Mouse (Mus musculus) lung, postnatal 25 days (tissue): ENCODE results near the gene Mycl.
"Not testable (repeated sequence)": the region's sequence is repeated elsewhere in the genome, so short reads cannot be mapped to it uniquely, and the experiment has no call there.

Source experiments
- DNase-seq: peaks from one replicate; pipeline ENCODE4 v3.0.0; 2022; ENCODE audit warnings: low spot score

The Mycl gene

DNA sequence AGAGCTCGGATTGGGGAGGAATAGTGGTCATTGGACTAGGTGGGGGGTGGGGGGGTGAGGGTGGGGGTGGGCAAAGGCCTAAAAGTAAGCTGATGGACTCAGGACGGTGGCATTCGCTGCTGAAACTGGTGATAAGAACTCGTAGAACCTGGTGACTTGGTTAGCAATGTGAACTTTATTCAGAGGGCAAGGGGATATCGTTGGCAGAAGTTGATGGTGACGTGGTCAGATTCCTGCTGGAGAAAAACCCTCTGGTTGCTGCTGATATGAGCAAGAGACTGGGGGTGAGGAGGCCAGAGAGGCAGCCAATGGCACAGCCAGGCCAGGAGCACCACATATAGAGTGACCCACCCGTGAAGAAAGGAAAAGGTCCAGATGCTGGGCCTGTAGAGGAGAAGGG is 14.2 kb upstream of the Mycl start:
- DNase-seq = no peak

DNA sequence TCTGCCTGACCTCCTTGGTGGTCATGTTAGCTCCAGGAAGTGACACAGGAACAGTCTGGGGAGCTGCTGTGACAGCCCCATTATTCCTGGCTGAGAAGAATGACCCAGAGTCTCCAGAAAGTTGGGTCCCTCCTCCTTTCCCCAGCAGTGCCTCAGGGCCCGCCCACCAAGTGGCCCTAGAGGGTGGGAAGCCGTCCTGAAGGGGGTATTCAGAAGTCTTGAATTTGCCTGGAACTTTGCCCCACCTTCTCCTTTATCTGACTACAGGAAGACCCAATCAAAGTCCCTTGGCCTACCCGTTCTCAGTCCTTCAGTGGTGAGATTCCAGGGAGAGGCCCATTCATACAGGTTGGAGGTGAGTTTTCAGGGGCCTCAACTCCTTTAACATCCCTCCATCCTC is 13.5 kb upstream of the Mycl start:
- no peak for DNase-seq

DNA sequence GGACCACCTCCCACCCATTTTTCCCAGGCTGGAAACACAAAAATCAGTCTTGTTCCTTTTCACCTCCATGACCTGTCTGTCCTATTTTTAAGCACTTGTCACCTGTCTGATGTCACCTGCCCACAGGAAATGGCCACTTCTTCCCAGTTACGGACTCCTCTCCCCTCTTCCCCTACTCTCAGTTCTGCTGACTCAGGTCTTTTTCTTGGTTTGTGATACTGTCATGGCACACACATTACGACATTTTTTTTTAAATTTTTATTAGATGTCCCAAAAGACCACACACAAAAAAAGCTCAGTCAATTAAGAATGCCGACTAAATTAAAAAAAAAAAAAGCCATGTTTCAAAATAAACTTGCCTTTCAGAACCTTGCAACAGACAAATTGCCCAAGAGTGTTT is 12.9 kb upstream of the Mycl start:
- no peak for DNase-seq

DNA sequence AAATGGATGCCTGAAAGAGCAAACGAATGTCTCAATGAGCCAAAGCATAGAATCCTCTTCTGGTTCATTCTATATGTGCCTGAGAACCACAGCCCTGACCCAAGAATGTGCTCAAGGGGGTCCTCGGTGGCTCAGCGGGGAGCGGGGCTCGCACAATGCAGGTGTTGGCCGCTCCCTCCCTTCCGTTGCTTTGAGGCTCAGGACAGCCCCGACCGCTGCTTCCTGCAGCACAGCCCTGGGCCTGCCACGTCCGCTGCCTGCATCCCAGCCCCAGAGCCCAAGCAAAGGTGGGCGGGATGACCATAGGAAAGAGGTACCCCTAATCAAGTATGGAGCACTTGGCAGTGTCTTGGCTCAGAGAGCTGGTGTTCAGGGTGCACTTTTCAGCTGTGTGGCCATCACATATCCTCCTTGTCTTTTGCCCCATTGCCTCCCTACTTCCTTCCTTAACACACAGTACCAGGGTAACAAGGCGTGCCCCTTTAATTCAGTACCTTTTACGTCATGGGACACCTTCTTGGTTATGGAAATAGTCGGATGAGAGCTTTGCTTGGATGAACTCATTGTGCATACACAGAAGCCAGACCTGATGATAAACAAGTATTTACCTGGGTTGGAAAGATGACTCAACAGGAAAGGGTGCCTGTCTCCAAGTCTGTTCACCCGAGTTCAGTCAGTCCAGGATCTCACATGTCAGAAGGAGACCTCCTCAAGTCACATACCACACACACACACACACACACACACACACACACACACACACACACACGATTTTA is 11.8 kb upstream of the Mycl start:
- no peak for DNase-seq

DNA sequence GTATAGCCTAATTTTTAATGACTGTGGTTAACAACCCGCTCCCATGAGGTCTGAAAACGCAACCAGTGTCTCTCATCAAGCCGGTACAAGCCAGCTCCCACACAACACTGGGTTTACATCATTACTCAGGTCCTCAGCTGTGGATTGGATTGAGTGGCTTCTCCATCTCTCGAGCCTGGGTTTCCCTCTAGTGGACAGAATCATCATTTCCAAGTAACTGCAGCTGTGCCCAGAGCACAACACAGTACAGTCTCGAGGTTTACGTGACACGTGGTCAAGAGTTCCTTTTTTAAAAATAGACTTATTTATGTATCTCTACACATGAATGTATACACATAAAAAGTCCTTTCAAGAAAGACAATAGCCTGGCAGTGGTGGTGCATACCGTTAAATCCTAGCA is 10.3 kb upstream of the Mycl start:
- peak; percentile 79 for DNase-seq

DNA sequence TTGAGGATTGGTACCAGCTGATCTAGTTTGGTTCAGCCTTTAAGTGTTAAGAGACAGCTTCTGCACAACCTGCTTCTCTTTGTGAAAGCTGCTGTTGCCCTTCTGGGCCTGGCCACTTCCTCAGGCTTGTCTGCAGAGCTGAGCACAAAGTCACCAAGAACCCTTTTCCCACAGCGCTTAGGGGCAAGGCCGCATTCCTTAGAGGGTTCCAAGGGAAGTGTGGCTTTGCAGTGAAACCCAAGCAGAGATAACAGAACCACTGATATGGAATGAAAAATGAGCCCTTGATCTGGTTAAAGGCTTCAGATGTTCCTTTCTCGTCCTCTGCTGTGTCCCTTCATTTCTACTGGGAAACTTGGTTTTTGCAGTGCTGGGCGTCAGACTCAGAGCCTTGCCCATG is 8.0 kb upstream of the Mycl start:
- no peak for DNase-seq

DNA sequence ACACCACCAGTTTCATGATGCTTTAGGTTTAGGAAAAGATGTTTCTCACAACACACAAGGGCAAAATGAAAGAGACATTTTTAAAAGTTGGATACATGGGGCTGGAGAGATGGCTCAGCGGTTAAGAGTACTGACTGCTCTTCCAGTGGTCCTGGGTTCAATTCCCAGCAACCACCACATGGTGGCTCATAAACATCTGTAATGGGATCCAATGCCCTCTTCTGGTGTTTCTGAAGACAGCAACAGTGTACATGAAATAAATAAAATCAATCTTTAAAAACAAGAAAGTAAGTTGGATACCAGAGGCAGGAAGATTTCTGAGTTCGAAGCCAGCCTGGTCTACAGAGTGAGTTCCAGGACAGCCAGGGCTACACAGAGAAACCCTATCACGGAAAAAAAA is 7.4 kb upstream of the Mycl start:
- DNase-seq = not testable (repeated sequence)

DNA sequence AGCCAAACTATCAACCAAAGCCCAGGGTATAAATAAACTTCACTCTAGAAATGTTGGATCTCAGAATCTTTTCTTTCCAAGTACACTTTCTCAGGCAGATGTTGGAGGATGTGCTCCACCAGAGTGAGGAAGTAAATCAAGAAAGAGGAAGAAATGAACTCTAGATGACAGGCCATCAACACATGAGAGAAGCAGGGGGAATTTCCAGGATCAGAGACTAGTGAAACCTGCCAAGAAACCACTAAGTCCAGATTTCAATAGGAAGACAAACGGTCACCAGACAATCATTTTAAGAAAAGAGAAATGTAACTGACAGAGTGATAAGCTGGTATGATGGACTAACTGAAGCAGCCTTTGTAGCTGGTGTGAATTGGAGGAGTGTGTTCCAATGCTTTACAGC is 4.3 kb upstream of the Mycl start:
- DNase-seq = no peak

DNA sequence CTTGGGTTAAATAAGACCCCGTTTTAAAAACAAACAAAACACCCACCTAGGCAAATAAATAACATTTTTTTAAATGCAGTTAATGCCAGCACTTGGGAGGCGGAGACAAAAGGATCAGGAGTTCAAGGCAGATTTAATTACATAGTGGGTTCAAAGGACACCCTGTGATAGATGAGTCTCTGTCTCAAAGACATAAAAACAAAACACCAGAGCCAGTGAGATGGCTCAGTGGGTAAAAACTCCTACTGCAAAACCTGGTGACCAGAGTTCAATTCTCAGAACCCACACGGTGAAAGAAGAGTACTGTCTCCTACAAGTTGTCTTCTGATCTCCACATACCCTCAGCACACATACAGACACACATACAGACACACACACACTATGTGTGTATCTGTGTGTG is 3.2 kb upstream of the Mycl start:
- DNase-seq = no peak

DNA sequence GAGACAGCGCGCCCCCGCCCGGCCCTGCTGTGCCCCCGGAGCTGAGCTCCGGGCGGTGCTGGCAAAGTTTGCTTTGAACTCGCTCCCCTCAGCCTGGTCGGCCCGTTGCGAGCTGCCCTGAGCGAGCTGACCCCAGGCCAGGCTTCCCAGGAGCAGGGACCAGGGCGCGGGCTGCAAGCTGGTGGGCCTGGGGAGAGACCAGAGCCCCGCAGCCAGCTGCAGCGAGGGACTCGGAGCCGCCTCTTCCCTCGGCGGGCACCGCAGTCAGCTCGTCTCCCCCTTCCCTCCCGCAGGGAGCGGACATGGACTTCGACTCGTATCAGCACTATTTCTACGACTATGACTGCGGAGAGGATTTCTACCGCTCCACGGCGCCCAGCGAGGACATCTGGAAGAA is 767 bp downstream of the Mycl start:
- DNase-seq = no peak

DNA sequence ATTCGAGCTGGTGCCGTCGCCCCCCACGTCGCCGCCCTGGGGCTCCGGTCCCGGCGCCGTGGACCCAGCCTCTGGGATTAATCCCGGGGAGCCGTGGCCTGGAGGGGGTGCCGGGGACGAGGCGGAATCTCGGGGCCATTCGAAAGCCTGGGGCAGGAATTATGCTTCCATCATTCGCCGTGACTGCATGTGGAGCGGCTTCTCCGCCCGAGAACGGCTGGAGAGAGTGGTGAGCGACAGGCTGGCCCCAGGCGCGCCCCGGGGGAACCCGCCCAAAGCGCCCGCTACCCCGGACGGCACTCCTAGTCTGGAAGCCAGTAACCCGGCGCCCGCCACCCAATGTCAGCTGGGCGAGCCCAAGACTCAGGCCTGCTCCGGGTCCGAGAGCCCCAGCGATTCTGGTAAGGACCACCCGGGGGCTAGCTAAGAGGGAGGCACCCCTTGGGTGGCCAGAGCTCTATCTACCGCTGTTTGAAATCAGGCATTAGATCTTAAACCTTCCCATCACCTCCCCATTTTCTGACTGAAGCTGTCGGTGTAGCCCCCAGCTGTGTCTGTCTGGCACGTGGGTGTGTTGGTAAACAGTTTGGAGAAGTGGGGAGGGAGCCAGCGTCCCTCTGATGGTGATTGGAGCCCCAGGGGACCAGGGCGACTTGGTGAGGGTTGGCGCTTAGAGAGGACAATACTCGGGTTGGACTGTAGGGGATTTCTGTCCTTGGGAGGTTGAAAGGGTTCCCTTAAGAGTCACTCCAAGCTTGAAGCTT is 1.3 kb downstream of the Mycl start:
- DNase-seq = peak; percentile 29

DNA sequence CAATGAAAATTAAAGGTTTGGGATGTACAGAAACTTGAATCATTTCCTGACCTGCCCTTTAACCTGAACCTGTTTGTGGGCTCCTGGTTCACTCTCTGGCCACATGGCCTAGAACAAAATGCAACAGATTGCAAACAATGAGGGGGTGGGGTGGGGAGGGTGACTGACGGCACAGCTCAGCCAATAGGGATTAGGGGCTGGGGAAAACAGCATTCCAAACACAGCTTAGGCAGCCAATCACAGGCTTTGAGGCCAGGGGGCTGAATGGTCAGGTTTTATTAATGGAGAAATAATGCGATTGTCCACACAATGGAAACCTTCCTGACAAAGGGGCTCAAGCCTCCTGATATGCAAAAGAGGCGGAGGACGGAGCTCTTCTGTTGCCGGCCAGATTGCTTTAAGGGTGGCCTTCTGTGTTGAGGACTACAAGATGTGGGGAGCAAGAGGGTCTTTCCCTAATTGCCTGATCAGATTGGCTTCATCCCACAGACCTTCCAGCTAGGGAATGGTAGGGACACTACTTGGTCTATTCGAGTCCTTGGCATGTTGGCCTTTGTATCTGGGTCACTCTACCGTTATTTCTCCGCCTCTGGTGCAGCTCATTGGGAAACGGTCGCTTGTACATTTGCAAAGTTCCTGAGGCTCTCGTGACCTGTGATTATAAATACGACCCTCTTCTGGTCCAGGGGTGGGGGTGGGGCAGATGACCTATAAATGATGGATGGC is 3.2 kb downstream of the Mycl start:
- DNase-seq = no peak

DNA sequence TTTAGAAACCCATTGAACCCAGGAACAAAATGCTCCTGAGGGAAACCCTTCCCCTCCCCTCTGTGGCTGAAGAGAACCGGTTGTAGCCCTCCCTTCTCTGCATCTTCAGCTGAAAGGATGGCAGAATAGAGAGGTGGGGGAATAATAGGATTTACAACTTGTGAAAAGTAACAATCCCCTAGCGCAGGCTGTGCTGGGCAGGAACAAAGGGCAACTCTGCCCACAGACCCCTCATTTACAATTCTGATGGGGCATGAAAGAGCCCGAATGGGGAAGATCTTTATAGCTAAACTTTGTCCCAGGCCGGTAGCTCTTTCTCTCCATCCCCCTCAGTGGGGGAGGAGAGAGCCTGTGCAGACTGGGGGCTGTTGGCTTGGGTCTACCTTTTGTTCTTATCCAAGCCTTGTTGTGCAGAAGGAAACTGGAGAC is 3.8 kb downstream of the Mycl start:
- DNase-seq = no peak

DNA sequence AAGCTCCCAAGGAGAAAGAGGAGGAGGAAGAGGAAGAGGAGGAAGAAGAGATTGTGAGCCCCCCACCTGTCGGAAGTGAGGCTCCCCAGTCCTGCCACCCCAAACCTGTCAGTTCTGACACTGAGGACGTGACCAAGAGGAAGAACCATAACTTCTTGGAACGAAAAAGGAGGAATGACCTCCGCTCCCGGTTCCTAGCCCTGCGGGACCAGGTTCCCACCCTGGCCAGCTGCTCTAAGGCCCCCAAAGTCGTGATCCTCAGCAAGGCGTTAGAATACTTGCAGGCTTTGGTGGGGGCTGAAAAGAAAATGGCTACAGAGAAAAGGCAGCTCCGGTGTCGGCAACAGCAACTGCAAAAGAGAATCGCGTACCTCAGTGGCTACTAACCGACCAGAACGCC is 4.7 kb downstream of the Mycl start:
- no peak for DNase-seq

DNA sequence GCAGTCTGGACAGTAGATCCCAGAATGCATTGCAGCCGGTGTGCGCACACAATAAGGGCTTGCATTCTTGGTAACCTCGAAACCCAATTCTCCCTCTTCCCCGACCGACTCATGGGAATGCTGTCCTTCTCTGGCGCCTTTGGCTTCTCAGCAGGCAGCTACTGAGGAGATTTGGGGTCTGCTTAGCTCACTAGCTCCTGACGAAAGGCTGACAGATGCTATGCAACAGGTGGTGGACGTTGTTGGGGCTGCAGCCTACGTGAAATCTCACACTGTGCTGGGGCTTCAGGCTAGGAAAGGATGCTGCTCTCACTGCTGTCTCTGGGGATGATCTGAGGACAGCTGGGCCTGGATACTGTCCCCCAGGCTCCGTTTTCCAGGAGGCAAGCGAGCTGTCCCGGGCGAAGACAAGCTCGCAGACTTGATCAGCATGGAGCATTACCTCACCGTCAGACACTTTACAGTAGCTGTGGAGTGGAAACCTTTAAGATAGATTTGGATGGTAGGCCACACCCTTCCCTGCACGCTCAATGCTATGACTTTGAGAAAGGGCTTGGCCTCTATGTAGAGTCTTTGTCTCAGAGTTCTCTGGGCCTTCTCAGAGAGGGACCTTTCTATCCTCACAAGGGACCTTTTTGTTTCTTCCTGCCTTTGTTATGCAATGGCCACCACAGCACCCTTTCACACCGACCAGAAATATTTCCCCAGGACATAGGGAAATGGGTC is 5.3 kb downstream of the Mycl start:
- DNase-seq = no peak

DNA sequence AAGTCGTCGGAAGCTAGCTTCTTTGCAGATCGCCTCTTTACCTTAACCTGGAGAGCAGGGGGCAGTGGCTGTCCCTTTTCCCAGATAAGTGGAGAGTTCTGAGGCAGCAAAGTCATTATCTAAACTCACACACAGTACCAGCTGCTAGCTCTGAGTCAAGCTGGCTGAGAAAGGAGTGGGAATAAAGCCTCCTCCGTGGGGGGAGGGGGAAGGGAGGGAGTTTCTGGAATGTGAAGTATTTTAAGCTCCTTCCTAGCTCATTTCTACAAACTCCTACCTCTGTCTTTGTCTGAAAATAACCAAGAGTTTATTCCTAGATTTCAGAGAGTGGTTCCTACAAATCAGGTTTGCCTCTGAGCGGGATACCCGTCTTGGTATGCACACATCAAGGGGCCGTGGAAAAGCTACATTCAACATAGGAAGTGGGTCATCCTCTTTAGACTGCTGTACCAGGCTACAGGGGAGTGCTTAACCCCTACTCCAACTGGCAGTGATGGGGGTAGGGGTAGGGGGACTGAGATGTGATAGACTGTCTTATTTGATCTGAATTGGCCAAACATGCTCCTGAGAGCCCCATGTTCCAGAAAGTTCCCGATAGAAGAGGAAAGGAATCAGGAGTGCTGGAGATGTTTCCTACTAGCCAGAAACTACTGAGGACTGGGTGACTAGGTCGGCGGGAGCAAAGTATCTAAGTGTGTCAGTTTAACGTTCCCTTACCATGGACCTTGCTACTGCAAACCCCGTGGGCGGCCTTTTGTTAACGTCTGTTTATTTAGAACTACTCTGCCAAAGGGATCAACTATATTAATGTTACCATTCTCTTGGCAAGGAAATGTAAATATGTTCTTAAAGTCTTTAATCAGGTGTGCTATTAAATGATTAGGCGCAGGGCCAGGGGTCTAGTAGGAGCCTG is 9.9 kb downstream of the Mycl start:
- DNase-seq = peak; percentile 40

DNA sequence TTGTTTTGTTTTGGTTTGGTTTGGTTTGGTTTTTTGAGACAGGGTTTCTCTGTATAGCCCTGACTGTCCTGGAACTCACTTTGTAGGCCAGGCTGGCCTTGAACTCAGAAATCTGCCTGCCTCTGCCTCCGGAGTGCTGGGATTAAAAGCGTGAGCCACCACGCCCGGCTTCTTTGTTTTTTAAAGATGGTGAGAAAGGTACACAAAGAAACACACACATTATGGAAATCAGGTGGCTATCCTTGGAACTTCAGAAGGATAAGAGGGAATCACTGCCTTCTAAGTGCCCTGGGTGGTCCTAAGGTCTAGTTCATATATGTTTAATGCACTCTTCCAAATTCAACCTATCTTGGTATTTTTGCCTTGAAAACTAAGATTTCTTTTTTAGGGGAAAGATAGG is 17.0 kb downstream of the Mycl start:
- DNase-seq = not testable (repeated sequence)

DNA sequence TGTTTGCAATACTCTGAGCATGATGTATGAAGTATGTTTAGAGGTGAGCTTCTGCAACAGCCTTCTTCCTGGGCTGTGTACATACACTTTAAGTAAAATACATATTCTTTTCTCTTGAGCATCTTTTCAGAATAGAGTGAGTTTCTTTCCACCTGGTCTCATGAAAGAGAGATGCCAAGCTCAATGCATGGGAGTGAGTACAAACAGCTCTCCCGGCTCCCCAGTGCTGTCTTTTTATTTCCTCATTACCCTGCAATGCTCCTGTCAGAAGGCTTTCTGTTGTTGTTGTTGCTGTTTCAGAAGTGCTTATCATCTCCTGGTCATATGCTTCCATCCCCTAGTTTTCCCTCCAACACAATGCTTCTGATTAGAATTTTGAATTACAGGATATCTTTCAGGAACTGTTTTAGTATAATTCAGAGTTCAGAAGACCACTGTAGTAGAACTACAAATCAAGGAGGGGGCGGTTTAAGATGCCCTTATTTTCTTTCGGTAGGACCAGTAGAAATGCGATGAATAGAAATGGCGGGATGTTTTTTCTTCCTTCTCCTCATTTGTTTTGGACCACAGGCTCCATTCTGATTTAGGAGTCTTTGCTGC is 18.0 kb downstream of the Mycl start:
- DNase-seq = no peak

DNA sequence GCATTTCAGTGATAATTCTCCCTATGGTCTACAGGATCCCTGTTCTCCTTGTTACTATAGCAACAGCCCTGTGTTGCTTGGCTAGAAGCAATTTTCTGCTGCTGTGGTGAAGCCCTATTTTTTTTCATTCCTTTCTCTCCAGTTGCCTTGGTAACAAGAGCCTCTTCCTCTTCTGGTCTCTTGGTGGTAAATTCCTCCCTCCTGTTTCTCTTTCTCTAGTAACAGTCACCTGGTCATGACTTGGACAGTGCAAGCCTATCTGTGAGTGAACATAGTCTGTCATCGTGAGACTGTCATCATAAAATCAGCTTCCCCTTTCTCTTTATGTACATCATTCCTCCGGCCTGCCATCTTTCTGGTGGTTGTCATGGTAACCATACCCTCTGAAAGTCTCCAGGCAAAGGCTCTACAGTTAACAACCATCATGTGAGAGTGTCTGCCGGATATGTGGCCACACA is 18.5 kb downstream of the Mycl start:
- DNase-seq = no peak

DNA sequence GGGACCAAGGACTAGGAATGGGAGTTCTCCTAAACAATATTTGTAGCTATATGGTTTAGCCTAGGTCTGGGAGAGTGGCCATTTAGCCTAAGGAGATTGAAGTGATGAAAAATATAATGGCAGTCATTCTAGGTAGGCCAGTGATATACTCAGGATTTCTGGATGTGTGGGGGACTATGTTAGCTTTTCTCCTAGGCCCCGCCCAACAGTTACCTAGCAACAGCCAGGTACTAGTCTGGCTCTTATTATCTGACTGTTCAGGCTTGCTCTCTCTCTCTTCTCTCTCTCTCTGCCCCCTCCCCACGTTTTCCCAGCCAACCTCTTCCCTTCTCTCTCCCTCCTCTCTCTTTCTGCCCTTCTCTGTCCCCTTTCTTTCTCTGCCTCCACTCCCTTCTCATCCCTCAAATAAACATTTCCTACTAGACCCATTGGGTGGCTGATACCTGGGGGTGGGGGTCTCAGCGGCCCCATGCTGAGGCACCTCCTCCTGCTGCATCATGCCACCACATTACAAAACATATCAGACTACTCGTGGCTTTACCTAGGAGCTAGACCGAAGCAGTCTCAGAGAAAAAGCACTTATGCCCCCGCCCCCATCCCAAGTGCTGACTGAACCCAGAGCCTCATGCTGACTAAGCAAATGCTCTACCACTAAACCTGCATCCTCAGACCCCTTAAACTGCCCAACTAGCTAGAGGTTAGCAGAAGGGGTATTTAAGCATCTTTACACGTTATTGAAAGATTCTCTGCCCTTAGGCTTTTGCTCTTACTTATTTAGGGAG is 19.2 kb downstream of the Mycl start:
- DNase-seq = no peak
